Mouse (Mus musculus) spleen, embryonic (tissue): ENCODE measurements at regions not wholly inside any gene's neighbourhood (a gene's known extent, or its start where the extent isn't known, plus 50 kb on each side); places are given as distances from the start of the nearest gene placed in this dataset.

Experiments used
- CTCF ChIA-PET: fragments of 350-600 bp; sonication (Branson Sonifier 250); formaldehyde crosslinking; loops from one replicate; lab custom pipeline; 2022; lab: Charles Lee

DNA sequence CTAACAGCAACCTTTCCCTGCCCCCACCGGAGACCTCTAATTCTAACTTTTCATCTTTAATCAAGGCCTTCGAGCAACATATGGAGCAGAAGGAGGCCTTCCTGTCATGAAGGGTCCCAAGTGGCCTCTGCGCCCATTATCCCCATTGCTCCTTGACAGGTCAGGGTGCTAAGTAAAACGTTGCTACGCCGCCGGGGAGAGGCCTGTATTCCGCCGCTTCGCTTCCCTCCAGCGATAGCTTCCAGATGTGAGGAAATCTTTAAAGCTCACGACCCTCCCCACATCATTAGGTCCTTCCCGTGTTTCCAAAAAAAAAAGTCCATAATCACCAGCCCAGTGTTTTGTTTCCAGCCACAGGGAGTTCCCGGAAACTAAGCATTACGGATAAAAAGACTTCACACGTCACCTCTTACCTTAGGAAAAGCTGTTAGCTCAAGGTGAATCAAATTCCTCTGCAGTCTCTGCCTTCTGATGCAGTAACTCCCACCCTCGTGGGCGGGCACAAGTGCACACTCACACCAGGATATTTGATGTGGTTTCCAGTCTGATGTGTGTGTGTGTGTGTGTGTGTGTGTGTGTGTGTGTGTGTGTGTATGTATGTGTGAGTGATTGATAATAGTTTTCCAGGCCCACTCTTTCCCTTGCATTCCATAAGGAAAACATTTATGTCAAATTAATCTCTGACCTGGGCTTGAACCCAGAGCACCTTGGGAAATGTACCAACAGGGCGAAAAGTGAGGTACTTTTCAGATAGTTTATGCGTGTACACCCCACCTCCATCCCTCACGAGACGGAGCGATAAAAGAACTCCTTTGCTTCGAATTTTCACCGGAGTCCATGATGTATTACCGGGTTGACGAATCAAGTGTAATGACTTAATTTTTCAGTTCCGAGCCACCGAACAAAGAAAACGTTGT is 107.5 kb downstream of the Gm45692 start:
- CTCF ChIA-PET = no interaction called here

DNA sequence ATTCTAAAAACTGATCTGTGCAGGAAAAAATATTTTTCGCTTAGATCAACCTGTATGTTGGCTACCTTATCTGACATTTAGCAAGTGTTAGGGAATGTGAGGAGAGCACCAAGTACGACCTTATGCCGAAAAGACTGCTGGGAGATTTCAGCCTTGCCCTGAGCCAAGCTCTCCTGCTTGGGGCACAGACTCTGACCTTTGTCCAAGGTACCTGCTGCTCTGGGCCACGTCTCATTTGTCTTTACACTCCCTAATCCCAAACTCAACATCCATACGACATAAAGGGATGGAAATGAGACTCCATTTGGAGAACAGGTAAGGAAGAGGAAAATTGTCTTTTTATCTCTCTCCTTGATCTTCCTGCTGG is 108.2 kb downstream of the Gm45692 start:
- CTCF ChIA-PET = no interaction called here

DNA sequence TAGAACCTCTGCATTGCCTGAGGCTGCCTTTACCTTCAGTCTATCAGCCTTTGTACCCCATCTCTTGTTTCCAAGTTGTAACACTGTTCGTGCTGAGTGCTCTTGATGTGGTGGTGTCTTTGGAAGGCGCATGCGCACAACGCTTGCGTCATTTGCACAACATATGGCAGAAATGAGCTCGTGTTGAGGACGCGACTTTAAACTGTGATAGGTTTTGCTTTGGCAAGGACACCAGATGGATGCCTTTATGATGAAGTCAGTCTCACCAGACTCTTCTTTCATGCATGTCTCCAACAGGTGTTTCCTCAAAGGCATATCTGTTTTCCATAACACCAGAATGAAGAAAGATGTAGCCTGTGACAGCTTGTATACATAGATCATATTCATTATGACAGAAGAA is 110.2 kb downstream of the Gm45692 start:
- CTCF ChIA-PET = no interaction called here

DNA sequence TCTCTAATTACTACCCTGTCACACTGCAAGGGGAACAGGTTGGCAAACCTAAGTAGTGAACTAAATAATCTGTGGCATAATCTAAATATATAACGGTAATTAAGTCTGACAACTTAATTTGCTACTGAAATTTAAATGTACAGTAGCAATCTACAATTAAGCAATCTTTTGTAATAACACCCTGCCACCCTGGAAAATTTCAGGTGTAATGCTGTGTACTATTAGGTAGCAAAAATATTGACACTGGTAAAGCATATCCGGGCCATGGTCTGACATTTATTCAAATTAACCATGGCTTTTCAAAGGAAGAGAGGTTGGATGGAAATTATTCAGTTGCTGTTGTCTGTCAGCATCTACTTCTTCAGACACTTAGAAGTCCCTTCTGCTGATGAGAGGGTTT is 119.7 kb downstream of the Gm45692 start:
- CTCF ChIA-PET = no interaction called here

DNA sequence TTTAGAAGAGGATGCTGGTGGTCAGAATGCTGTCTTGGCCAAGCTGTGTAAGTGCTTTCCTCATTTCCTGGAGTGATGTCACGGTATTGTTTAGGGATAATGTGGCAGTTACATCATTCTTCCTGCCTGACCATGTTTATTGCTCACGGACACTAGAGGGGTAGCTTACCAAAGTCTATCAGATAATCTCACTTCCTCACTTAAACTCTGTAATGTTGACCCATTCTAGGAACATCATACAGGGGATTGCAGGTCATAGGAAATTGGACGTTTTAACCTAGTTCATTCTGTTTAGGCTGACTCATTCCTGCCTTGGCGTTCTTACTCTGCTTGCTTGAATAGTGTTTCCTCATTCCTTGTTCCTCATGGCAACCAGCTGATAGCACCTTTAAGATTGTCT is 120.3 kb downstream of the Gm45692 start:
- CTCF ChIA-PET = no interaction called here

DNA sequence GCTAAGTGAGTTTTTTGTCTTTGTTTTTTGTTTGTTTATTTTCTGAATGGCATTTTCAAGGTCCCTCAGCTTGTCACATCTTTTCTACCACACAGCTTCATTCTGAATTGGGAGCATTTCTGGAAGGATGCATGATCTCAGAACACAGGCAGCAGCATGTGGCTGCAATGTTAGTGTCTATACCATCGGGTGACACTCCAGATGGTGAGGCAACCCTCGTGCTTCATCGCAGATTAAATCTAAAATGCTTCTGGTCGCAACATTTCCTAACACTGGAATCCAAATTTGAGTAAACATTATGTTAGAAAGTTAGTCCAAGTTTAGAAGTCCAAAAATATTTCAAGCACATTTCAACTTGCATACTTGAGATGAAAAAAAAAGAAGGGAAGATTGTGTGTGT is 124.4 kb downstream of the Gm45692 start:
- CTCF ChIA-PET = no interaction called here

DNA sequence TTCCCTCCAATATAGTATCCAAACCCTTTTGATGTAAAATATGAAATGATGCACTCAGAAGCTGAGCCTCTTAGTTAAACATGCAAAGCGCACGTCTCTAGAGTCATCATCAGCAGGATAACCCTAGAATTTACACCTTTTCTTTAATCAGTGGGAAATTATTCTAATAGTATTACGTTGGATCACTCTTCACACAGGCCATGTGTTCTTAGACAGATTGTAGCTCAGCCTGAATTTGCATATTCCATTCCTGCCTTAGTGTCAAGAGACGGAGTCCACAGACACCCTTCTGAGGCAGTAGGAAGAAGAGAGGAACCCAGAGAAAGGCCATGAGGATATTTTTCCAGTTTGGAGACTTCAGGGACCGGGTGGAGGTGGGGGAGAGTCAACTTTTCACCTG is 125.0 kb downstream of the Gm45692 start:
- CTCF ChIA-PET = no interaction called here

DNA sequence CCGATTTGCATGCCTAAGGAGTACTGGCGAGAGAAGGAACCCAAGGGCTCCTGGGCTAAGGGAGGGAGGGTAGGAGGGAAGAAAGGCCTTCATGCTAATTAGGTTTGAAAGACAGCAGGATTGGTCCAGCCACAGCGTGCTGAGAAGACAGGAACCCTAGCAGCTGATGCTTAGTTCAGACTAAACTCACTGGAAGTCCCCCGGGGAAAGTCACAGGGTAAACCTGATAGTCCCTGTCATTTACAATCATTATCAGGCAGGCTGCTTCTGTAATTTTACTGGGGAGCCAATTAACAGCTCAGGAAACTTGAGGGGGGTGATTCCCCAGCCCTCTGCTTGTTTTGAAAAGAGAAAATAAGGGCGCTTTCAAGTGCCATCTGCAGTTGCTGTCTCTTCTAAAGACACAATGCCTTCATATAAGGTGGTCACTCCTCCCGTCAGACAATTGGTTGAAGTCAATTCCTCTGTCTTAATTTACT is 135.9 kb downstream of the Gm45692 start:
- CTCF ChIA-PET = no interaction called here

DNA sequence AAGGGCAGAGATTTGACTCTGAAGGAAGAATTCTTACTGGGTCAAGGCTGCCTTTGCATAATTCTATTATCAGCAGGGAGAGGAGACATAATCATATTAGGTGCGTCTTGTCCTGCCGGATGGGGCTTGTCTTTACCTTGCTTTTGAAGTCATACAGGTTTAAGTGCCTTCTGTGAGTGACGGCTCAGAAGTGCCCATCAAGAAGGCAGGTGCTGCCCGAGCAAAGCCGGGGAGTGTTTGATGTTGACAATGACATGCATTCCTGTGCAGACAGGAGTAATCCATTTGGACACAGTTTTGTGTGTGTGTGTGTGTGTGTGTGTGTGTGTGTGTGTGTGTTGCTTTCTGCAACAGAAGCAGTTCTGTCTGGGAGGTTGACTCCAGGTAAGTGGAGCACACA is 141.0 kb downstream of the Gm45692 start:
- CTCF ChIA-PET = no interaction called here

DNA sequence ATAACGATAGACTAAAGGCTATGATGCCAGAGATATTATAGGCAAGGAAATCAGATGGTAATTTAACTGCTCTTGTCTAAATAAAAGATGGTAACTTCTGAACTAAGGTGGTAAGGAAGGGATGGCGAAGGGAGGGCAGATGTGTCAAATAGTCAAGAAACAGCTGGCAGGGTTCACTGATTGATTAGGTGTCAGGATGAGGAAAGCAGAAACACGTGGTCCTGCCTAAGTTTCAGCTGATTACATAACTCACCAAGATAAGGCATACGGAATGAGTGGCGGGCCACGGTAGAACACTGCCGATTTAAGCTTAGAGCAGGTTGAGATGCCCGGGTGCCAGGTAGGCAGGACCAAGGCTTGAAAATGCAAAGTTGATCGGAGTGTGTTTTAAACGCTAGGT is 143.2 kb downstream of the Gm45692 start:
- CTCF ChIA-PET = no interaction called here

DNA sequence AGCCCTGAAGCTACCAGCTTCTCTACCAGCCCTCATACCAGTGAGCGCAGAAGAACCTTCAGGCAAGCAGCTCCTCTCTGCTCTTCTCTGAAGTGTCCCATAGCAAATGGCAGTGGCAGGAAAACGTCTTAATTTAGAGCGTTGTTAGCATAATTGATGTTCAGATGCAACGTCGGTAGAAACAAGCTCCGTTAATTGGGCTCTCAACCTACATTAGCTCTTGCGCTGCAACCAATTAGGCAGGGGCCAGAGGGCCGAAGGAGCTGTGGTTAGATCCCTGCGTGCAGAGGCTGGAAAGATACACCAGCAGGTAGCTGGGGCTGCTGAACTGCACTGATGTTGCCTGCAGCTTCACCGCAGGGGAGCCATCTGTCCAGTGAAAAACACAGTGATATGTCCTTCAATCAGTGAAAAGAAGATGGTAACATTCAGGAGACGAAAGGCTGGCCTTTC is 145.6 kb downstream of the Gm45692 start:
- CTCF ChIA-PET = no interaction called here

DNA sequence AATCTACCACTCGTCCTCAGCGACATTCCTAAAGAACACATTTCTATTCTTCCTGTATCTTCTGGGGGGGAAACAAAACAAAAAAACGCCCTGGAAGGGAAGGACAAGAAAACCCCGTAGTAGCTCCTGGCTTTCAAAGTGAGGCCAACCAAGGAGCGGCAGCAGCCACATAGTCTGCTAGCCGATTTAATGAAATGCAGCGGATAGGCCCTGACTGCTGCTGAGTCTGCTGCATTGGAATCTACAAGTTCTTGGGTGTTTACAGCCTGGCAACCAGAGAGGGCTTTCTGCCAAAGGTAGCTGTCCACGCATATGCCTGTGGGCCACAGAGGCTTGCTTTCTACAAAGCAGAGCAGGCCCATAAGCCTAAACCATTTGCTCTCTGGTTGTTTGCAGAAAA is 146.0 kb downstream of the Gm45692 start:
- CTCF ChIA-PET = no interaction called here

DNA sequence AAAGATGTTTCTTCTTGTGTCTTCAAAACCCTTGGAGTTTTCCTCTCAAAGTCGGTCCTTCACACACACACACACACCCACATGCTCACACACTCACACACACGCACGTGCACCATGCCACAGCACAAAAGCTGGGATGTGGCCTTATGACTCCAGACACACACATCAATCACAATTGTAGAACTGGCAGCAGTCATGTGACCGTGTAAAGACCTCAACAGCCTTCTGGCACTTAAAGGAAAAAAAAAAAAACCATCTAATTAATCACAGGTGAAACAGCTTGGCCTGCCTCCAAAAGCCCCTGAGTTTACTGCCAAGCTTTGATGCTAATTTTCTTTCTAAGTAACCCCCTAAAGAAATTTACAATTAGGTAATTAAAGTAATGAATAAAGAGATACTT is 147.1 kb downstream of the Gm45692 start:
- CTCF ChIA-PET = no interaction called here

DNA sequence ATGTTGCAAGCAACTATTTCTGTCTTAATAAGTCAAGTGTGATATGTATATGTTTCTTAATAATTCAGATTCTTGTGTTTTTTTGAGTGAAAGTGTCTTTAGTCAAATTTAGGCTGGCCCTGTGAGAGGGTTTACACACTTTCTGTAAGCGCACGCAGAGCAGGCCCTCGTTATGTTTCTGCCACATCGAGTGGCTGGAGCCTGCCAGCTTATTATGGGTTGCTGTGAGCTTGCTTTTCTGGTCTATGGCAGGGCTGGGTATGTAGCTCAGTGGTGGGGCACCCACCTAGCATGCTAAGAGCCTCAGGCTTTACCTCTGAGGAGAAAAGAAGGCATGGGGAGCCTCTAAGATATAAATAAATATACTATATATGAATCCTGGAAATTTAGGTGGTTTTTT is 148.2 kb downstream of the Gm45692 start:
- CTCF ChIA-PET = no interaction called here

DNA sequence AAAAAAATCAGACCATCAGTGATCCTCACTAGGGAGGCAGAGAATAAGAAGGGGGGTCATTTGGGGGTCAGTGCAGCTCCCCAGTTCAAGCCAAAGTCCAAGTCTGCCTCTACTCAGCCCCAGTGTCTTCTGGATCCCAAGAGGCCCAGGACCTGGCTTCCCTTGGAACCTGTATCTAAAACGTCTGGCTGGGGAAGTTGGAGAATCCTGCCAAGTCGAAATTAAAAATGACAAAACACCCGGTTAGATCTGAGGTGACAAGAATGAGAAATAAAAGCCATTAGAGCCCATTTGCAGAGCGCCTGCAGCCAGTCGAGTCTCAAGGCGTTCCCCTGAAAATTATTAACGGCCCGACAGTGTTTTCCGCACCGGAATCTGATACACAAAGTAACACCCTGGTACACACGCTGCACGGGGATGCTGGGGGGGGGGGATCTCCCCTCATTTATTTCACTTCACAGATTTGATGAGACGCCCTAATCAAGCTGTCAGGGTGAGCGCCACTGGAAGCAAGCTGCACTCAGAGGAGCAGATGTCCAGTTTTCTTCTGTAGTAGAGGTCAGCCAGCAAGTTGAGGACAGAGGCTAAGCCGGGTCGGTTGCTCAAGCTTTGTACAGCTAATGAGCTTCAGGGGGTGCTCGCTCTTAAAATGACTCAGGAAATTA is 149.5 kb downstream of the Gm45692 start:
- CTCF ChIA-PET = no interaction called here

DNA sequence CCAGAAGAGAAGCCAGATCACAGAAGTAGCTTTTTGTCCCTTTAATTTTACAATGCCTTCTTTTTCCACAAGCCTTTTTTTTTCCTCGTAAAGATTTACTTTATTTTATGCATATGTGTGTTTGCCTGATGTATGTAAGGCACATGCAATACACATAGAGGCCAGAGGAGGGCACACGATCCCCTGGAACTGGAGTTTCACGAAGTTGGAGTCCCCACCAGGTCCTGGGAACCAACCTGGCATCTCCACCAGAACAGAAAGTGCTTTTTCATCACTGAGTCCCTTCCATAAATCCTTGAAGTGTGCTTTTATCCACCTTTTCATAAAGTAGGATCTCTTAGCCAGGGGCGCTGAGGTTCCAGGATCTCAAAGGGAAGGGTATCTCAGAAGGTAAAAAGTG is 152.8 kb downstream of the Gm45692 start:
- CTCF ChIA-PET = no interaction called here

DNA sequence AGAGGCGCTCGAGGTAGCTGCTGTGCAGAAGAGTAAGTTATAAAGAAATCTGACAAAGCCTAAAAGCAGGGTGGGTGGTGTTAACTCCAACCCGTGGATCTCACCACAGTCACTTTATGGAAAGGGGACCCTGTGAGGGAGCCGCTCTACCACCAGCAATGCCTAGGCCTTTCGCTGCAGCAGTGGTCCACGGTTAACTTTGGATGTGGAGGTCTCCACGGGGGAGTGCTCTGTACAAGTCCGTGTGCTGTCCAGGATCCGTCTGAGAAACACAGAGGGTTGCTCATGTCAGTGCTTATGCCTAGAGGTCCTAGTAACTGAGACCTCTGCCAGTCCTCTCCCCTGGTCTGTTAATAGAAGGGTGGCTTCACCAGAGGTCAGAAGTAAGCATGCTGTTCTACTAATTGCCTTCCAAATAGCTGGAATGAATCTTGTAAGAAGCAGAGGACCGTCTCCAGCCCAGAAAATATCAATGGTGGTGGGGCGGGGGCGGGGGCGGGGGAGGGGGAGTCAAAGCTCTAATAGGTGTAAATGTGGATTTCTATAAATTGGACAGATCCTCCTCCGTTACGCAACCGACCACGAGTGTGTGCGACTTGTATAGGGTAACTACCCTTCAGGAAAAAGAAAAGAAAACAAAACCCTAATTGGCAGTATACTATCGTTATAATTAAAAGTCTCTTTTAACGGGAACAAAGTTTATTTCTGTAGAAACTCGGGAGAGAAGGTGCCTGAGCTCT is 153.5 kb downstream of the Gm45692 start:
- CTCF ChIA-PET = no interaction called here

DNA sequence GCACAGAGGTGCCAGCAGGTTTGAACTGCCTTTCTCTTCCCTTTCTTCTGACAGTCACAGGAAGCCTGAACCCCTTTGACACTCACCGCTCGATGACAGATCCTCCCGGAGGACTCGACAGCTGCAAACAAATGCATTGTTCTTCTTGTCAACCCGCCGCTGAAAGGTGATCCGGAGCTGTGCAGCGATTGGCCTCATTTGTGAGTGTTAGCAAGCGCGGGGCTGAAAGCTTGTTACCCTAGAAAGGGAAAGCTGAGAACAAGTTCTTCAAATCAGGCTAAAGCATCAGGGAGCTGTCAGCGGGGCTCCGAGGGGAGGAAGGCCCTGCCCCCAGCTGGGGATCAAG is 154.1 kb downstream of the Gm45692 start:
- CTCF ChIA-PET = no interaction called here

DNA sequence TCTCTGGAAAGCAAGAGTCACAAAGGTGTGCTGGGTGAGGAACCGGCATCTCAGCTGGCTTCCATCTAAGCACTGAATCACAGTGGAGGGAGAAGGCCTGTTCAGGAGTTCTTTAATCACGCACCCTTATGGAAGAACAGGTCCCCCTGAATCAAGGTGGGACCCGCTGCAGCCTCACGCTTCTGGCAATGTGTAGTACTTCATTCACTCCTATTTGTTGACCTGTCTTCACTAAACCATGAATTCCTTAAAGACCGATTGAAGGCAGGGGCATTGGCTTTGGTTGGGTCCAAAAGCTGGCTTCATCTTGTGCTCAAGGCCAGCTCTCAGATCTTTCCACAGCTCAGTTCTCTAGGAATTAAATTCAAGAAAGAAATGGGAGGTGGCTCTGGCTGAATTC is 154.5 kb downstream of the Gm45692 start:
- CTCF ChIA-PET = no interaction called here

DNA sequence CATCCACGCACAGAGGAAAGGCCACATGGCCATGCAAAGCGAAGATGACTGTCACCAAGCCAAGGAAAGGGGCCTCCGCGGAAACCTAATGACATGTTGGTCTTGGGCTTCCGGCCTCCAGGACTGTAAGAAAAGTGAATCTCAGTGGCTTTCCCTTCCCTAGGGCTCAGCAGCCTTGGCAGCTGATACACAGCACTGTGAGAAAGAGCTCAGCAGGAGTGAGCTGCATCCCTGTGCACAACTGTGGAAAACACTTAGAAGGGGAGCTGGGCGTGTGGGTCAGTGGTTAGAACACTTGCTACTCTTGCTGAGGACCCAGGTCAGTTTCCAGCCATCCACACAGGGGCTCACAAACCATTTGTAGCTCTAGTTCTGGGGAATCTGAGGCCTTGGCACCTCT is 155.1 kb downstream of the Gm45692 start:
- CTCF ChIA-PET = no interaction called here

DNA sequence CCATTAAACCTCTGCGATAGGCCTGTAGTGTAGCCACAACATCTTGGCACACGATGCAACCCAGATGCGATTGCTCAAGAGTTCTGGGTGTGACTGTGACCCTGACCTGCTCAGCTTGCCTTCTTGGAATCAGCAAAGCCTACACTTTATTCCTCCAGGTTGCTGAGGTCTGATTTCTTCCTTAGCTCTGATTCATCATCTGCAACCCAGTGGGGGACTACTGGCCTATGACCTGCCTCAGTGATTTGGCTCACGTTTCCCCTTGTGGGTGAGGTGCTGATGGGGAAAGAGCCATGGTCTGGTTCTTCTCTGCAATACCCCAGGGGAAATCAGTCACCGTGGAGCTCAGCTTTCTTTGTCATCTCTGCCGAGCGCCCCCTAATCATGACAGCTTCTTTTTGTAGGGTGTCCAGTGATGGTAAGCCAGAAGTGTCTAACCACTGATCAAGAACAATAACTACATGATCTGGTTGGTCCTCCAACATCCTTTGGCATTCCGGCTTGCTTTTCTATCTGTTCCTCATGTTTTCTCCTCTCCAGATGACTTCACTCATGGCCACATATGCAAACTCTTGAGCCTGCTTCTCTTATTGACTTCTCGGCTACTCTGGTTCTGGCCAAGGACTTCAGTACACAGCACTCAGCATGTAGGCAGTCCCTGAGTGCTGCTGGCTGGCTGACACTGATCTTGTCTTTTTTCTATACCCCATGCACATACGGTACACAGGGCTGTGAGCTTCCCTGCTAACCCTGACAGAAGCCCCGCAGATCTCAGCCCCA is 163.0 kb downstream of the Gm45692 start:
- CTCF ChIA-PET = no interaction called here

DNA sequence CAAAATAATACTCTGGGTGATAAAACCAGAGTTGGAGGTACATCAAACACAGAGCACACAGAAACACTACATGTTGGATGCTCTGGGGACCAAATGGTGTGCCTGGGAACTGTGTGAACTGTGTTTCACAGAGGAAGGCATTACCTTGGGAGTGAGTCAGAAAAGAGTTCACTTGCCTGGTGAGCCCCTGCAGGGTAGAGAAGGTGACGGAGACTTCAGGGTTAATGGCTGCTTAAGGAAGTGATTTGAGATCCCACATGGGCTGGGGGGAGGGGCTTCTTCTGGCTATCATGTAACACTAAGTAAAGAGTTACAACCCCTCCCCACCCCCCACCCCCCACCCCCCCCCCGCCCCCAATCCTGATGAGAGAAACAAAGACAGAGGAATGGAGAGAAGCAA is 164.6 kb downstream of the Gm45692 start:
- CTCF ChIA-PET = no interaction called here
